Mouse (Mus musculus): Measurements from ENCODE around the gene Cep295nl. TPM values are rescaled to one million over a fixed set of nuclear protein-coding genes. Genes with fewer than 3 reads are reported as not detected.

Cep295nl gene
- polyA plus RNA-seq, 1 experiment from 2014 or later = 0.41 TPM

DNA sequence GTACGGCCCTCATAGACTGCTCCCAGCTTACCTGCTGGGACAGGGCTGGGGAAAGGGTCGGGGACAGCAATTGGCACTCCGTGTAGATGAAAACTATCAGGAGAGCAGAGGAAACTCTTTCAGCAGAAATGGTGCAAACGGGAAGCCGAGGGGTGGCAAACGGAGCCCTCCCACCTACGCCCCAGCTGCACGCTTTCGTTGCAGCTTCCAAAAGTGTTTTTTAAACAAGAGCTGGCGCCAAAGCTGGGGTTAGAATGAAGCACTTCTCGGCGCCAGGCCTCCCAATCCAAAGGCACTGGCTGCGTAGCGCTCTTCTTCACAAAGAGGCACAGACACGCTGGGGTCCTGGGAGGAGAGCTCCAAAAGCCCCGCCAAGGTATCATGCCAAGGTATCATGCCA lies 11.5 kb downstream of the Cep295nl start:
- no peak for ATAC-seq (ENCODE audit: low FRiP score)
- H3K4me2 ChIP-seq = no peak overlapping the region
- H3K27me3 ChIP-seq = no peaks in the 10 kb centered on the region
- no peaks in the 10 kb centered on the region for H3K9me3 ChIP-seq
- no peak overlapping the region for H3K4me3 ChIP-seq (replicated peaks)
- peaks cover 8% of the 10 kb centered on the region; the same call in 1 of the 2 replicates for H3K4me1 ChIP-seq
- 97% methylated on average over 16 of the region's 16 CpGs for WGBS
- no peak overlapping the region for H3K27ac ChIP-seq
- H3K36me3 ChIP-seq (replicated peaks) = peaks cover 31% of the 10 kb centered on the region
- no peak overlapping the region for H3K9ac ChIP-seq

DNA sequence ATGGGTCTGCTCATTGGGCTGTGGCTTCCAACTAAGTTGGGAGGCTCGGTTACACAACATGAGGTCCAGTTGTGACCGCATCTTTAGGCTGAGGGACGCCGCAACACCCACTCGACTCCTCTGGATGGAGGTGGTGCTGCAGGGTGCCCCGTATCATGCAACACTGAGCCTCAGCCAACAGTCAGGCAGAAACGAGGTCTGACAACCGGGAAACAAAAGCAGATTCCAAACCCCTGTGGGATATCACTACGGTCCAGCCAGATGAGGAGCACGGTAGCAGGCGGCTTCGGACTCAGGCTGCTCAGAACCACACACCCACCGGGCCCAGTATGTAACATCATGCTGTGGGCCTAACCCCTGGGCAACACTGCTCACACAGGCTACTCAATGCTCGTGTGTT lies 11.9 kb downstream of the Cep295nl start:
- no peaks in the 10 kb centered on the region for H3K27me3 ChIP-seq
- ATAC-seq (ENCODE audit: low FRiP score) = no peak
- no peak overlapping the region for H3K4me2 ChIP-seq
- WGBS = 94% methylated on average over 14 of the region's 14 CpGs
- no peak overlapping the region for H3K27ac ChIP-seq
- peaks cover 31% of the 10 kb centered on the region for H3K36me3 ChIP-seq (replicated peaks)
- peaks cover 8% of the 10 kb centered on the region; the same call in 1 of the 2 replicates for H3K4me1 ChIP-seq
- H3K9ac ChIP-seq = no peak overlapping the region
- H3K4me3 ChIP-seq (replicated peaks) = no peak overlapping the region
- H3K9me3 ChIP-seq = no peaks in the 10 kb centered on the region

DNA sequence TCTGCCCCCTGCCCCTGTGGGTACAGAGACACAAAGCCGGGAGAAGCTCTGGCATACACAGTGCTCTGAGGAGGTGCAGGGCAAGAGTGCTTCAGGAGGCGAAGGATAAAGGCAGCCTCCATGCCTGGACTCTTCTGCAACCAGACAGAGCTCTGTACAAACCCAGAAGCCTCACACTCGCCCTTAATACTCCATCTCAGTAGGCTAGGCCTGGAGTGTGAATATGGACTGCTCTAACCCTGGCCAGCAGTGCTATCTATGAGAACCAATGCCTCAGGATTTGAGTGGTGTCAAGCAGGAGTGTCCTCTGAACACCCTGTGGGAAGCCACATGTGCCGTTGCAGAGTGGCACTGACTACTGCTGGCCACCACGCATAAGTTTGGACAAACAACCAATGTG lies 13.4 kb downstream of the Cep295nl start:
- peaks cover 8% of the 10 kb centered on the region; the same call in 1 of the 2 replicates for H3K4me1 ChIP-seq
- WGBS = 94% methylated on average over 5 of the region's 5 CpGs
- no peaks in the 10 kb centered on the region for H3K9me3 ChIP-seq
- no peak overlapping the region for H3K9ac ChIP-seq
- ATAC-seq (ENCODE audit: low FRiP score) = no peak
- no peak overlapping the region for H3K27ac ChIP-seq
- no peak overlapping the region for H3K4me2 ChIP-seq
- no peak overlapping the region for H3K4me3 ChIP-seq (replicated peaks)
- no peaks in the 10 kb centered on the region for H3K27me3 ChIP-seq
- peaks cover 31% of the 10 kb centered on the region for H3K36me3 ChIP-seq (replicated peaks)

DNA sequence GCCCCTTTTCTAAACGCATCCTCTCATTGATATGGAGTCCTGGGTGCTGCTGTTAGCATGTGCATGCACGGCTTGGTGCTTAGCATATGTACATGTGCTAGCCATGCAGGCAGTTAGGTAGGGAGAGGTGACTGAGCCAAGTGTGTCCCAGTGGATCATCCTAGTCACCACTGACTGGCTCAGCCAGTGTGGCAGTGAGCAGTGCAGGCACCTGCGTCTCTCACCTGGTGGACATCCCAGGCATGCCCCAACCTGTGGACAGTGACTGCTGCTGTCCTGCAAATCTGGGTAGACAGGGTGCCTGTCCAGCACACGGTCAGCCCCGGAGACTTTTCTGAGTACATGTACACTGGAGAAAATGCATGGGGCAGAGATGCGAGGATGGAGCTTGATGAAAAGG lies 13.8 kb downstream of the Cep295nl start:
- WGBS = 93% methylated on average over 6 of the region's 6 CpGs
- no peak overlapping the region for H3K9ac ChIP-seq
- H3K27me3 ChIP-seq = no peaks in the 10 kb centered on the region
- no peak for ATAC-seq (ENCODE audit: low FRiP score)
- no peak overlapping the region for H3K4me3 ChIP-seq (replicated peaks)
- H3K9me3 ChIP-seq = no peaks in the 10 kb centered on the region
- H3K4me1 ChIP-seq = peaks cover 8% of the 10 kb centered on the region; the same call in 1 of the 2 replicates
- no peak overlapping the region for H3K27ac ChIP-seq
- no peak overlapping the region for H3K4me2 ChIP-seq
- peaks cover 28% of the 10 kb centered on the region for H3K36me3 ChIP-seq (replicated peaks)

DNA sequence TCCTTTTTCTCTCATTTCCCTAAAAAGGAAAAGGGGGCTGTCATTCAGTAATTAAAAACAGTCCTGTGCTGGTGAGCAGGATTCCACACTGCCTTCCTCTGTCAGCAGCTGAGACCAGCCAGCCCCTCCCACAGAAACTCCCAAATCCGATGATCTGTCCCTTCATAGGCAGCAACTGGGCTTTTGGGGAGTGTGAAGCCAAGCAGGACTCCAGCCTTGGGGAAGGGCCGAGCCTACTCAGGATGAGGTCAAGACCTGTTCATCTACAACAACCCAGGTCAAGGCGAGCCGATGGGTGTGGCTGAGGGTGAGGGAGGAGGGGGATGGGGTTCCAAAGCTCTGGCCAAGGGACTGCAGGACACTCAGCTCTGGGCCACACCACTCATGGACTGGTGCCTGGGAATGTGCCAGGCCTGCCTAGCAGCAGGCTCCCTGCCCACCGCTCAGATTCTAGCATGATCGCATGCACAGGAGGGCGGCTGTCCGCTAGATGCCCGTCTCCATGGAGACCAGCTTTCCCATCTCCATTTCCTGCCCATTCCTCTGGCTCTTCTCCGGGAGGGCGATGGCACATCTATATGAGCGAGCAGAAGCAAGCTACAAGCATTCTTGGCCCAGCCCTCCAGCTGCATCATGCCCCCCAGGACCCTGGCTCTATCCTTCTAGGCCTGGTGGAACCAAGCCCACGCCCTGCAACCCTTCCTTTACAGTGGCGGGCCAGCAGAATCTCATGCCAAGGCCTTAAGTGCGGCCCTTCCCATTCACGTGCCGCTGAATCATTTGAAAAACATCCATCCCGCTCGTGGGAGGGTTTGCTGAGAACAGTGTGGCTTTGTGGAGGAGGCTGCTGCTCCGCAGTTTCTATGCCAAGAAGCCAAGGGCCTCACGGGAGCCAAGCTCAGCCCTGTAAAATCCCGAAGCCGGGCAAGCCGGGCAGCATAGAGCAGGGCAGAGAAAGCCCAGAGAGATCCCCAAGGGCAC lies 15.0 kb downstream of the Cep295nl start:
- Histone ChIP-seq H3K27ac (peak overlapping the region; percentile 42; the same call in 1 of the 2 replicates), H3K36me3 (replicated peaks) (peaks cover 15% of the 10 kb centered on the region), H3K4me3 (replicated peaks) (no peak overlapping the region), H3K9ac (no peak overlapping the region), H3K4me1 (peaks cover 8% of the 10 kb centered on the region; the same call in 1 of the 2 replicates), H3K27me3 (no peaks in the 10 kb centered on the region), H3K4me2 (no peak overlapping the region), H3K9me3 (no peaks in the 10 kb centered on the region)
- ATAC-seq (ENCODE audit: low FRiP score) = peak; percentile 11; the same call in 1 of the 2 replicates
- WGBS = 81% methylated on average over 24 of the region's 24 CpGs

DNA sequence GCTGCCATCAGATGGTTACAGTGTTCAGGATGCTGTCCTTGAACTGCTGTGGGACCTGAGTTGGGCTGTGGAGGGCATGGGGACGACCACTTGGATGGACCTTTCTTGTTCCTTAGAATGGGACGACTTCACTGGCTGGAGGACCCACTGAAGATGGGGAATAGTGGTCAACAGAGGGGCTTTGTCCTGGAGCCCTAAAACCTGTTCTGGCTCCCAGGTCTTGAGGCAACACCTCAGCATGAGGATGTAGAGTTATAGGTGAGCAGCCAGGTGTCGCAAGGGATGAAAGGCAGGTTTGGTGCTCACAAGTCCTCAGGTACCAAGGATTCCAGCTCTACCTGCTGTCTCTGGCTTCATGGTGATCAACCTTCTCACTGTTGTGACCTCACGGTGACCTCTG lies 15.8 kb downstream of the Cep295nl start:
- 91% methylated on average over 4 of the region's 4 CpGs for WGBS
- H3K9ac ChIP-seq = no peak overlapping the region
- no peak overlapping the region for H3K4me3 ChIP-seq (replicated peaks)
- H3K4me2 ChIP-seq = no peak overlapping the region
- ATAC-seq (ENCODE audit: low FRiP score) = no peak
- peaks cover 14% of the 10 kb centered on the region for H3K4me1 ChIP-seq
- no peak overlapping the region for H3K27ac ChIP-seq
- H3K36me3 ChIP-seq (replicated peaks) = peaks cover 11% of the 10 kb centered on the region
- H3K9me3 ChIP-seq = no peaks in the 10 kb centered on the region
- no peaks in the 10 kb centered on the region for H3K27me3 ChIP-seq

DNA sequence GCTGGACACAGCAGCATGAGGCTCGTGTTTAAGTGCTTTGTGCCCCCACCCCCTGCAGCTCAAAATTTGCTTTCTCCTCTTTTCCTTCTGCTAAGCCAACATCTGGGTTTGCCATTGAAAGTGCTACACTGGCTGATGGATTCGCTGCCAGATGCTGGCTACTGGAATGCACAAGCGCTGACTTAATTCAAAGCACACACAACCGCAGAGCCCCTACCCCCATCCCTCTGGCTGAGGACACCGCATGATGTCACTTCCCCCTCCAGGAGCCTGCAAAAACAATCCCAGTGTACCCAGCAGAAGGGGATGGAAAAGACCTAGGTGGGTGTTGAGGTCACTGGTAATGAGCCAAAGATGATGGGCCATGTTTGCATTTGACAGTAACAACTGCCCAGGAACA lies 17.8 kb downstream of the Cep295nl start:
- Histone ChIP-seq H3K27ac (no peak overlapping the region), H3K36me3 (replicated peaks) (peaks cover 9% of the 10 kb centered on the region), H3K4me3 (replicated peaks) (no peak overlapping the region), H3K9me3 (no peaks in the 10 kb centered on the region), H3K9ac (no peak overlapping the region), H3K4me1 (peaks cover 21% of the 10 kb centered on the region), H3K4me2 (no peak overlapping the region), H3K27me3 (no peaks in the 10 kb centered on the region)
- whole genome bisulfite sequencing = 81% methylated on average over 5 of the region's 5 CpGs
- no peak for ATAC-seq (ENCODE audit: low FRiP score)

DNA sequence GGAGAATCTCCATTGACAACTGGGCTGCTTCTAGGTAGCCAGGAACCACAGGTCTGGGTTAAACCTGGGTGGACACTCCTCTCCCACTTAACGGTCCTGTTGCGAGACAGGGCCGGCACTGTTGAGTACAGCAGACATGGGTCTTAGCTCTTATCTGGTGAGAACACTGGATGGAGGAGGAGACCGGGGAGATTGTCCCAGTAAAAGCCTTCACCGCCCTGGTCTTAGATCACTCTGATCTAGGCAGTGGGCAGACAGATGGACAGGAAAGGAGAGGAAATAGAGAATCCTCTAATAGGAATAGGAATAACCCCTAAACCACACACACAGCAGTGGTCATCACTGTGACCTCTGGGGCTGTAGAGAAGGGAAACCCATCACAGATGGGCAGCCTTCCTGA lies 18.3 kb downstream of the Cep295nl start:
- Histone ChIP-seq H3K27me3 (no peaks in the 10 kb centered on the region), H3K4me3 (replicated peaks) (no peak overlapping the region), H3K9me3 (no peaks in the 10 kb centered on the region), H3K4me2 (no peak overlapping the region), H3K9ac (no peak overlapping the region), H3K27ac (no peak overlapping the region), H3K4me1 (peaks cover 21% of the 10 kb centered on the region), H3K36me3 (replicated peaks) (peaks cover 13% of the 10 kb centered on the region)
- 93% methylated on average over 5 of the region's 5 CpGs for WGBS
- no peak for ATAC-seq (ENCODE audit: low FRiP score)

DNA sequence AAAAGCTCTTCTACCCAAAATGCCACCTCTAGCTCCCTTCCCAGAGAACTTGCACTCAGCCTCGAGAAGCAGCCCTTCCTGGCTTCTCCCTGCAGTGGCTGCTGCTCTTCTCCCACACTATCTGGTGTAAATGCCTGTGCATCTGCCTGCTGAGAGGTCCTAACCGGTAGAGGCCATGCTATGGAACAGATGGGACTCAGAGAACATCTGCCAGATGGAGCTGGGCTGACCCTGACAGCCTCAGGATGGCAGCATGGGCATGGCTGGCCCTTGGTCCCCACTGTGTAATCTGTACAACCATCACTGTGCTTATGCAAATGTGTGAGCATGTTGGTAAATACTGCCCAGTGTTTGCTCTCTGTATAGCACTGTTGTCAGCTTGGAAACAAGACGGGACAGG lies 19.7 kb downstream of the Cep295nl start:
- H3K4me2 ChIP-seq = no peak overlapping the region
- no peaks in the 10 kb centered on the region for H3K9me3 ChIP-seq
- H3K27me3 ChIP-seq = no peaks in the 10 kb centered on the region
- H3K4me3 ChIP-seq (replicated peaks) = no peak overlapping the region
- H3K27ac ChIP-seq = no peak overlapping the region
- WGBS = 58% methylated on average over 3 of the region's 3 CpGs
- no peak for ATAC-seq (ENCODE audit: low FRiP score)
- peaks cover 19% of the 10 kb centered on the region for H3K4me1 ChIP-seq
- no peak overlapping the region for H3K9ac ChIP-seq
- H3K36me3 ChIP-seq (replicated peaks) = peaks cover 20% of the 10 kb centered on the region

DNA sequence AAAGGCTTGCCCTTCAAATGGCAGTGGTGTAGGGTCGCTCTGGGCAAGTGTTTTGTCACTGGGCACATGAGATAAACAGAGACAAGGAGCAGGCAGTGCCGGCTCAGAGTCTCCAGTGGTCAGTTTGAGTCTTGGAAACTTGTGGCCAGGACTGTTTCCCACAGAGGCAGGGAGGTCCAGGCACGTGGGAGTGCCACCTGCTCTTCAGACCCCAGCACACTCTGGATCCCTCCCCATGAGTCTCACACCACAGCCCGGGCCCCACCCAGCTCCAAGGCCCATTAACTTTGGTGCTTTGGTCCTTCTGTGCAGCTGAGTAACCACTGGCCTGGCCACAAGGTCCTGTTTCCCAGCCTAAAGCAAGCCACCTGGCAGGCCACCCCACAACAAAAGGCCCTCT lies 20.3 kb downstream of the Cep295nl start:
- 69% methylated on average over 4 of the region's 4 CpGs for WGBS
- no peak overlapping the region for H3K4me2 ChIP-seq
- no peak overlapping the region for H3K9ac ChIP-seq
- no peaks in the 10 kb centered on the region for H3K9me3 ChIP-seq
- no peaks in the 10 kb centered on the region for H3K27me3 ChIP-seq
- peaks cover 21% of the 10 kb centered on the region for H3K36me3 ChIP-seq (replicated peaks)
- ATAC-seq (ENCODE audit: low FRiP score) = no peak
- H3K4me1 ChIP-seq = peaks cover 13% of the 10 kb centered on the region
- no peak overlapping the region for H3K4me3 ChIP-seq (replicated peaks)
- H3K27ac ChIP-seq = 0 out of 2 replicates have a peak overlapping the region, but pooled peaks have one; percentile 8

DNA sequence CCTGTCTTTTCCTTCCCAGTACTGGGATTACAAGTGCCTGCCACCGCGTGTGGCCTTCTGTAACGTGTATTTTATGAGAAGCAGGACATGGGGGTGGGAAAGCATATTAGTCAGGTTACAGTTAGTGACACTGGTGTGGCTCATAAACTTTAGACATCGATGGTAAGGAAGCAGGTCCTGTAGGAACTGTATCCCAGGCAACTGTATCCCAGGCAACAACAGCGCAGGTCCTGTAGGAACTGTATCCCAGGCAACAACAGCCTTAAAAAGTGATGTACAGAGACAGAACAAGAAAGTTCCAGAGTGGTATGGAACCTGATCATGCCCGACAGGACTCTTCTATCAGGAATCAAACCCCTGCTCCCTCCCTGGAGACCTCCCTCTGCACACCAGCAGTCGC lies 20.8 kb downstream of the Cep295nl start:
- 85% methylated on average over 7 of the region's 7 CpGs for WGBS
- no peak for ATAC-seq (ENCODE audit: low FRiP score)
- Histone ChIP-seq H3K9me3 (no peaks in the 10 kb centered on the region), H3K9ac (no peak overlapping the region), H3K4me2 (no peak overlapping the region), H3K4me3 (replicated peaks) (no peak overlapping the region), H3K36me3 (replicated peaks) (peaks cover 24% of the 10 kb centered on the region), H3K27me3 (no peaks in the 10 kb centered on the region), H3K4me1 (peaks cover 13% of the 10 kb centered on the region), H3K27ac (0 out of 2 replicates have a peak overlapping the region, but pooled peaks have one; percentile 8)

DNA sequence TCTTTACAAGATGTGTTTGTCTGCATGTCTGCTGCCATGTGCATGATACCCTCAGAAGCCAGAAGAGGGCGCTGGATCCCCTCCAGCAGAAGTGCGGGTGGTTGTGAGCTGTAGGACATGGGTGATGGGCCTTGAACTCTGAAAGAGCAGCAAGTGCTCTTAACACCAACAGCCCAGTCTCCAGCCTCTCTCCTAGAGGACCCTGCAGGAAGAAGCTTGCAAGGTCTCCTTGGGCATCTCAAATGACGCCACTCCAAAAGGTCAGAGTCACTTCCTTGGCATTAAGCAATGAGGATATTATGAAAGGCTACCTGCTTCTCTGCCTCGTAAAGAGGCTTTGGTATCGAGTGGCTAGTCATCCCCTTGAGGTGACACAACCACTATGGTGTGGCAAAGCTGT lies 23.6 kb downstream of the Cep295nl start:
- H3K9ac ChIP-seq = no peak overlapping the region
- 71% methylated on average over 5 of the region's 5 CpGs for WGBS
- no peak overlapping the region for H3K4me3 ChIP-seq (replicated peaks)
- H3K27me3 ChIP-seq = no peaks in the 10 kb centered on the region
- H3K9me3 ChIP-seq = no peaks in the 10 kb centered on the region
- H3K27ac ChIP-seq = no peak overlapping the region
- peaks cover 13% of the 10 kb centered on the region for H3K4me1 ChIP-seq
- ATAC-seq (ENCODE audit: low FRiP score) = no peak
- H3K4me2 ChIP-seq = no peak overlapping the region
- H3K36me3 ChIP-seq (replicated peaks) = peaks cover 40% of the 10 kb centered on the region

DNA sequence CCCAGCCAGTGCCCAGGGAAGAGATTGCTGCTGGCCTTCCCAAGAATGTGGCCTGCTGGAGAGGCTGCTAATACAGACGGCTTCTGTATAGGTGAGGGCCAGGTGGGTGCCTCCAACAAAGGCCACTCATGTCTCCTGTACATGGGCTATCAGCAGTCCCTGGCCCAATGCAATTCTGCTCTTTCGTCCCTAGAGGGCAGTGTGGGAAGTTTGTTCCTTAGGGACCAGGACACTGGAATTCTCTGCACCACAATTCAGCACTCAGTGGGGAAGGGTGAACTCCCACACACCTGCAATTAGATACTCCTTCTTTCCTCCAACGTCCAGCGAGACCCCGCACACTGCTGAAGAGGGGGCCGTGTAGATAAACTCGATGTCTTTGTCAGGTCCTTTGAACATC lies 25.2 kb downstream of the Cep295nl start:
- Histone ChIP-seq H3K27ac (no peak overlapping the region), H3K4me3 (replicated peaks) (no peak overlapping the region), H3K4me1 (peaks cover 13% of the 10 kb centered on the region), H3K9ac (no peak overlapping the region), H3K4me2 (no peak overlapping the region), H3K9me3 (no peaks in the 10 kb centered on the region), H3K36me3 (replicated peaks) (peaks cover 43% of the 10 kb centered on the region), H3K27me3 (no peaks in the 10 kb centered on the region)
- 22% methylated on average over 7 of the region's 7 CpGs for WGBS
- peak; percentile 17; the same call in 1 of the 2 replicates for ATAC-seq (ENCODE audit: low FRiP score)

All from forebrain, embryonic 12.5 days (tissue).